Mouse (Mus musculus) limb, embryonic 13.5 days (tissue): ENCODE data around the gene Pom121l2. TPM values are rescaled to one million over a fixed set of nuclear protein-coding genes. Genes with fewer than 3 reads are reported as not detected.

Experiments used
- ATAC-seq: fragments of 200-750 bp; cut with Nextera tagmentation; 2 replicates; pipeline ENCODE4 v1.8.0; 2017; ENCODE audit warnings: low read depth, moderate number of reproducible peaks, moderate TSS enrichment; ENCODE audit not compliant: low FRiP score
- H3K27ac ChIP-seq: fragments of 300-500 bp; sonication (generic); 2 replicates; pipeline ENCODE4 v1.5.1; 2015; ENCODE audit warnings: inconsistent platforms, mild to moderate bottlenecking, moderate library complexity
- H3K27me3 ChIP-seq: fragments of 300-500 bp; sonication (generic); 2 replicates; pipeline ENCODE4 v1.6.1; 2015; ENCODE audit warnings: mild to moderate bottlenecking, inconsistent platforms
- H3K36me3 ChIP-seq: fragments of 300-500 bp; sonication (generic); 2 replicates; pipeline ENCODE4 v1.6.1; 2015; ENCODE audit warnings: inconsistent platforms, mild to moderate bottlenecking, moderate library complexity
- H3K4me1 ChIP-seq: fragments of 300-500 bp; sonication (generic); 2 replicates; pipeline ENCODE4 v1.6.1; 2015; ENCODE audit warnings: inconsistent platforms
- H3K4me2 ChIP-seq: fragments of 300-500 bp; sonication (generic); replicated peaks from 2 replicates; pipeline ENCODE4 v1.6.1; 2015; ENCODE audit warnings: inconsistent platforms, mild to moderate bottlenecking, moderate library complexity
- H3K4me3 ChIP-seq: fragments of 300-500 bp; sonication (generic); 2 replicates; pipeline ENCODE4 v1.5.1; 2015; ENCODE audit warnings: moderate library complexity, mild to moderate bottlenecking, inconsistent platforms
- H3K9ac ChIP-seq: fragments of 300-500 bp; sonication (generic); 2 replicates; pipeline ENCODE4 v1.6.1; 2015; ENCODE audit warnings: mild to moderate bottlenecking, inconsistent platforms
- H3K9me3 ChIP-seq: fragments of 300-500 bp; sonication (generic); 2 replicates; pipeline ENCODE4 v1.6.1; 2016; ENCODE audit warnings: inconsistent platforms
- WGBS: fragments of 180-500 bp; shearing (Covaris S2); methylation state at CpG from one replicate; pipeline ENCODE4 v1.1.7; 2015; 5-methylcytosine and 5-hydroxymethylcytosine counted together
- polyA plus RNA-seq: library from polyadenylated mRNA; unstranded; fragments of >200 nt; fragmentation: Nextera tagmentation; extraction: Ambion mirVana; gene quantifications from 2 replicates; pipeline ENCODE4 v1.2.1, GENCODE M21; 2015

Pom121l2 gene
- polyA plus RNA-seq, 1 experiment from 2014 or later = 0.38 TPM

DNA sequence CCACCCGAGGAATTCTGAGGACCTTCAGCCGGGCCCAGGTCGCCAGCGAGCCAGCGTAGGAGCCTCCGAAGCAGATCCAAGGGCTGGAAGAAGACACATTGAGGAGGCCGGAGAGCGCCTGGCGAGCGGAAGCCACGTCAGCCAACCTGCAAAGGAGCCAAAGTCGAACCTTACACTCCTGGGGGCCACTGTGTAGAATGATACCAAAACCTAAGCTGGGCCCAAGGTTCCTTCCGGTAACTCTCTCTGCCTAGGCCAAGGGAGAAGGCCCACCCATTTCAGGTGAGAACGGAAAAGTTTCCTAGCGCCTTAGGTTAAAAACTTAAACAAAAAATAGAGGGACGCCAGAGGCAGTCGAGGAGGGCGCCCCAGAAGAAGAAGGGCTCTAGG lies 26.1 kb downstream of the Pom121l2 start:
- Histone ChIP-seq H3K4me3 (peak overlapping the region; percentile 54), H3K27me3 (peaks cover 95% of the 10 kb centered on the region), H3K4me2 (peak overlapping the region; percentile 95), H3K9ac (peak overlapping the region; percentile 27; the same call in 1 of the 2 replicates), H3K4me1 (peaks cover 11% of the 10 kb centered on the region), H3K27ac (no peak overlapping the region), H3K9me3 (no peaks in the 10 kb centered on the region), H3K36me3 (no peaks in the 10 kb centered on the region)
- ATAC-seq = no peak
- WGBS = 3% methylated on average over 18 of the region's 18 CpGs

GRCm38 (mm10) chr13:22007872-22008271 lies 26.9 kb downstream of the Pom121l2 start:
- peaks cover 95% of the 10 kb centered on the region for H3K27me3 ChIP-seq
- H3K4me3 ChIP-seq = no peak overlapping the region
- H3K9me3 ChIP-seq = no peaks in the 10 kb centered on the region
- peaks cover 11% of the 10 kb centered on the region for H3K4me1 ChIP-seq
- H3K36me3 ChIP-seq = no peaks in the 10 kb centered on the region
- no peak for ATAC-seq
- H3K4me2 ChIP-seq = no peak overlapping the region
- no peak overlapping the region for H3K27ac ChIP-seq
- no peak overlapping the region for H3K9ac ChIP-seq
- 56% methylated on average over 7 of the region's 7 CpGs for WGBS

DNA sequence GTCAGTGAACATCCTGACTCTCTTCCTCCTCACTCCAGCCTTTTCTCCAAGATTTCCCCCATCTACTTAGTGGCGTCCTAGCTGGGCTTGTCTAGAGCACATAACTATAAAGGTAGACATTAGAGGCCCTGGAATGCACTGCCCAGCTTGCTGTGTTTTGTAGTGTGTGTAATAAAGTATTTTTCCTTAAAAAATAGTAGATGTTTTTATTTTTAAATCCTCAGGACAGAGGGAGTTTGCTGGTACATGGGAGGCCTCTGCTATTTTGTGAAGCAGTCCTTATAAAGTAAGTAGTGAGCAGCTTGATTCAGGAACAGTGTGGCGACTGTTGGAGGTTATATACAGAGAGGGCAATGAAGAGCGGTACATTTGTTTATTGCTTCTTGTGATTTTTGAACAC lies 27.7 kb downstream of the Pom121l2 start:
- ATAC-seq = no peak
- Histone ChIP-seq H3K36me3 (no peaks in the 10 kb centered on the region), H3K9me3 (no peaks in the 10 kb centered on the region), H3K27me3 (peaks cover 93% of the 10 kb centered on the region), H3K4me2 (no peak overlapping the region), H3K27ac (no peak overlapping the region), H3K4me1 (peaks cover 11% of the 10 kb centered on the region), H3K4me3 (no peak overlapping the region), H3K9ac (no peak overlapping the region)
- 71% methylated on average over 3 of the region's 3 CpGs for WGBS

GRCm38 (mm10) chr13:22009642-22010041 lies 28.6 kb downstream of the Pom121l2 start, which contains the start of gene Prss16:
Gene Prss16 (minus strand): TSS chr13:22009742.
- Histone ChIP-seq H3K9me3 (no peaks in the 10 kb centered on the region), H3K27me3 (peaks cover 93% of the 10 kb centered on the region), H3K4me2 (no peak within 1 kb of the TSS), H3K4me3 (no peak within 1 kb of the TSS), H3K4me1 (peaks cover 15% of the 10 kb centered on the region), H3K9ac (no peak within 1 kb of the TSS), H3K36me3 (no peaks in the 10 kb centered on the region), H3K27ac (no peak within 1 kb of the TSS)
- 19% methylated on average over 6 of the region's 7 CpGs for WGBS
- ATAC-seq = no peak

DNA sequence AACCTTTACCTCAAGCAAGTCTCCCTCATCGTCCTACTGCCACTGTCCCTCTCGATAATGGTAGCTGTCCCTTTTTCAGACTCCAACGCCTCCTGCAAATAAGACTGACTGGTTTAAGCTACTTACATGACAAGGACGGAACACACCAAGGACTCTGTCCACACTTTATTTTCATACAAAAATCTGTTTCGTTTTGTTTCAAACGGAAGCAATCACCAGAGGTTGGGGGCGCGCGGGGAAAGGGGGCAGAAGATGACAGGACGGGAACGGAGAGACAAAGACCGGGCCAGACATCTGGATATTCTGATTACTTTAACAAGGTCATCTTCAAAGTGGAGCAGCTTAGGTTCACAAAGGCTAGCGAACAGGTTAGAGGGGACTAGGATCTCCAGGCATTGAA lies 32.7 kb downstream of the Pom121l2 start:
- peaks cover 88% of the 10 kb centered on the region for H3K27me3 ChIP-seq
- WGBS = 15% methylated on average over 13 of the region's 13 CpGs

GRCm38 (mm10) chr13:22014411-22014845 lies 33.4 kb downstream of the Pom121l2 start:
- H3K27me3 ChIP-seq = peaks cover 88% of the 10 kb centered on the region
- no peaks in the 10 kb centered on the region for H3K9me3 ChIP-seq
- H3K27ac ChIP-seq = no peak overlapping the region
- whole genome bisulfite sequencing = 14% methylated on average over 17 of the region's 17 CpGs
- no peaks in the 10 kb centered on the region for H3K36me3 ChIP-seq
- H3K9ac ChIP-seq = no peak overlapping the region
- ATAC-seq = no peak
- H3K4me3 ChIP-seq = peak overlapping the region; percentile 17
- H3K4me2 ChIP-seq = peak overlapping the region; percentile 47
- H3K4me1 ChIP-seq = peaks cover 6% of the 10 kb centered on the region; the same call in 1 of the 2 replicates

More for the DNA sequence above, 32.7 kb downstream of the Pom121l2 start:
- Histone ChIP-seq H3K4me3 (no peak overlapping the region), H3K4me2 (peak overlapping the region; percentile 47; the same call in 1 of the 2 replicates), H3K4me1 (peaks cover 6% of the 10 kb centered on the region; the same call in 1 of the 2 replicates), H3K9me3 (no peaks in the 10 kb centered on the region), H3K36me3 (no peaks in the 10 kb centered on the region), H3K9ac (no peak overlapping the region), H3K27ac (no peak overlapping the region)
- no peak for ATAC-seq

- H3K36me3 ChIP-seq = no peaks in the 10 kb centered on the region
- WGBS = 15% methylated on average over 27 of the region's 27 CpGs
- no peaks in the 10 kb centered on the region for H3K9me3 ChIP-seq
- no peak overlapping the region for H3K27ac ChIP-seq
- ATAC-seq = peak; percentile 59; the same call in 1 of the 2 replicates
- H3K27me3 ChIP-seq = peaks cover 88% of the 10 kb centered on the region
- H3K9ac ChIP-seq = no peak overlapping the region
- peak overlapping the region; percentile 10; the same call in 1 of the 2 replicates for H3K4me3 ChIP-seq
- H3K4me1 ChIP-seq = peaks cover 15% of the 10 kb centered on the region
- H3K4me2 ChIP-seq = no peak overlapping the region; the same call in 1 of the 2 replicates
Observed at GRCm38 (mm10) chr13:22015479-22016450, 34.8 kb downstream of the Pom121l2 start.

GRCm38 (mm10) chr13:22019934-22020835 lies 39.2 kb downstream of the Pom121l2 start:
- no peaks in the 10 kb centered on the region for H3K9me3 ChIP-seq
- H3K4me3 ChIP-seq = peak overlapping the region; percentile 48
- no peak for ATAC-seq
- H3K27ac ChIP-seq = no peak overlapping the region
- WGBS = under 1% methylated on average over 44 of the region's 44 CpGs
- no peaks in the 10 kb centered on the region for H3K36me3 ChIP-seq
- peaks cover 10% of the 10 kb centered on the region for H3K4me1 ChIP-seq
- H3K27me3 ChIP-seq = peaks cover 58% of the 10 kb centered on the region
- H3K4me2 ChIP-seq = peak overlapping the region; percentile 71
- no peak overlapping the region for H3K9ac ChIP-seq

DNA sequence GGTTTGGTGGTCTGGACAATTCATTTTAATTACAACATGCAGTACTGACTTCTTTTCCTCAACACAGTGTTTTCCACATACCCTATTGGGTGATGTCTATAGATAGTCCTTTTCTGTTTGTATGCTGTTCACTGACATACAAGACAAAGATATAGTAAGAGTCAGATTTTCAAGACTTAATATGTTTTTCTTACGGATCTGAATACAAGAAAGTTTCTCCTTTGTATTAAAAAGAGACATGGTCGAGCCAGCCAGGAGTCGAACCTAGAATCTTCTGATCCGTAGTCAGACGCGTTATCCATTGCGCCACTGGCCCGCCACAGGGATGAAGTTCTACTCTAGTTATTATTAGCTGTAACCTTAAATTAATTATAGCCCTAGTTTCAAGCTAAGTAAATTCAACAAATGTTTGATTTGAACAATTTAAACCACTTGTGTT lies 39.9 kb downstream of the Pom121l2 start:
- H3K4me3 ChIP-seq = peak overlapping the region; percentile 48
- H3K4me1 ChIP-seq = peaks cover 14% of the 10 kb centered on the region
- H3K9me3 ChIP-seq = no peaks in the 10 kb centered on the region
- no peak; the same call in 1 of the 2 replicates for ATAC-seq
- peak overlapping the region; percentile 71 for H3K4me2 ChIP-seq
- H3K27me3 ChIP-seq = peaks cover 52% of the 10 kb centered on the region
- no peak overlapping the region for H3K27ac ChIP-seq
- under 1% methylated on average over 8 of the region's 8 CpGs for WGBS
- H3K36me3 ChIP-seq = no peaks in the 10 kb centered on the region
- H3K9ac ChIP-seq = no peak overlapping the region

DNA sequence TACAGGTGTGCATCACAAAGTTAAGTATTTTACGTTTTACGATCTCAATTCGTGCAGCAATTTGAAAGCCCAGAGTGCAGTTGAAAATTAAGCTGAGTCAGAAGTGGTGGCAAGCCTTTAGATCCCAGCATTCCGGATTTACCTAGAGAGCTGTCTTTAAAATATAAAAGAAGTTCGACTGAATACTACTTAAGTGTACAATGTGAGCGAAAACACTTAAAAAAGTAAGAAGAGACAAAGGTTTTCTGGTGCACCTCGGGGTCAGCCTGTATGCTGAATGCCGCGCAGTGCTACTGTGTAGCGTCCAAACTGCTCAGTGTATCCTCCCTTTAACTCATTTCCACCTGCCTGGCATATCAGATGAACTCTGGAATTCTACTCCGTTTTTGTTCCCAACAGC lies 40.6 kb downstream of the Pom121l2 start:
- peaks cover 15% of the 10 kb centered on the region for H3K4me1 ChIP-seq
- no peaks in the 10 kb centered on the region for H3K36me3 ChIP-seq
- H3K4me2 ChIP-seq = peak overlapping the region; percentile 71
- peak overlapping the region; percentile 48 for H3K4me3 ChIP-seq
- H3K27ac ChIP-seq = no peak overlapping the region
- no peak for ATAC-seq
- WGBS = under 1% methylated on average over 11 of the region's 11 CpGs
- peaks cover 46% of the 10 kb centered on the region for H3K27me3 ChIP-seq
- H3K9ac ChIP-seq = peak overlapping the region; percentile 31; the same call in 1 of the 2 replicates
- no peaks in the 10 kb centered on the region for H3K9me3 ChIP-seq

DNA sequence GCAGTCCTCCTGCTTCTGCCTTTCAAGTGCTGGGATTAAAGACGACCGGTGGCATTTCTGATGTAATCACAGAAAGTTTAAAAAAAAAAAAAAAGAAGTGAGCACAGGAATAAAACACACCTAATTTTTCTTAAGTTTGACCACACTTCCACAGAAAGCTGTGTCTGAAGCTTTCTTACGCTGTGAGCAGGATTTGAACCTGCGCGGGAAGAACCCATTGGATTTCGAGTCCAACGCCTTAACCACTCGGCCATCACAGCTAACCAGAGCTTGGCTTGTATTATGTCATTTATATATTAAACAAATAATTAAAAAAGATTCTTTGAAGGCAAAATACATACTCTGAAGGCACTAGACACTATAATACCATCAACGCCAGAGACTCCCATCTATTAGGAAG lies 41.2 kb downstream of the Pom121l2 start:
- H3K4me3 ChIP-seq = peak overlapping the region; percentile 48
- no peak overlapping the region for H3K9ac ChIP-seq
- no peak overlapping the region for H3K27ac ChIP-seq
- H3K4me1 ChIP-seq = peaks cover 15% of the 10 kb centered on the region
- H3K27me3 ChIP-seq = peaks cover 39% of the 10 kb centered on the region
- peak overlapping the region; percentile 71 for H3K4me2 ChIP-seq
- WGBS = under 1% methylated on average over 9 of the region's 9 CpGs
- 0 out of 2 replicates have a peak, but pooled peaks have one; percentile 43 for ATAC-seq
- no peaks in the 10 kb centered on the region for H3K9me3 ChIP-seq
- H3K36me3 ChIP-seq = no peaks in the 10 kb centered on the region
